Mouse (Mus musculus): Measurements from ENCODE around the gene Snw1.
"Not testable (repeated sequence)": the region's sequence is repeated elsewhere in the genome, so short reads cannot be mapped to it uniquely, and the experiment has no call there.

The Snw1 gene

GRCm38 (mm10) chr12:87471964-87472786 is at the start of gene Snw1:
TSS of gene Snw1 (minus strand) at chr12:87472274.
- in situ Hi-C loops (cut with MboI, MseI): no loop called here

- in situ Hi-C loops (cut with MboI, MseI): not testable (repeated sequence)
Observed at GRCm38 (mm10) chr12:87519616-87520015, 47.5 kb upstream of the Snw1 start.

DNA sequence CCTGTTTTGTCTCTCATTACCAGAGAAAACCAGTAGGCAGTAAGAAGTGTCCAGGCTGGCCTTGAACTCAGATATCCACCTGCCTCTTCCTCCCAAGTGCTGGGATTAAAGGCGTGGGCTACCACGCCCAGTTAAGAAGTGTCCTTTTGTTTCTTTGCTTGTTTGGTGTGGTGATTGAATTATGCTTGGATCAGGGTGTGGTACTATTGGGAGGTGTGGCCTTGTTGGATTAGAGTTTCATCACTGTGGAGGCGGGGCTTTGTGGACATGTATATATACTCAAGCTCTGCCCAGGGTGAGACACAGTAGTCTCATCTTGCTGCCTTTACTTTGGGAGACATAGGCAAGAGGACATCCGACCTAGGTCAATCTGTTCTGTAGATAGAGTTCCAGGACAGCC is 41.9 kb upstream of the Snw1 start, which contains the start of gene Gm8300:
Gm8300 (plus strand) TSS at position 301 of the 400 bp plus-strand sequence.
- in situ Hi-C loops (cut with MboI, MseI): not testable (repeated sequence)

DNA sequence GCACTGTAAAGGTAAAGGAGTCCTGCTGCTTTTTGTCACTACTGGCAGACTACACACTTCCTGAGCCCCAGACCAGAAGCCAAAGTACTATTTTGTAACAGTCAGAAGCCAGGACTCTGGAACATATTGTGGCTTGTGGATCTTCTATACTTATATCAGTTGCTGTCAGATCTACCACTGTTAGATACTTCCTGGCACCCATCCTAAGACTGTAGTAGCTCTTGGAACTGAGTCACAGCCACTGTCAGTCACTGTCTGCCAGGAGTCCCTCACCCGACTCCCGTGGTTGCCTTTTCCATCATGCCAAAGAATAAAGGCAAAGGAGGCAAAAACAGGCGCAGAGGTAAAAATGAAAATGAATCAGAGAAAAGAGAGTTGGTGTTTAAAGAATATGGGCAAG is 22.3 kb upstream of the Snw1 start, which contains the start of gene Gm5788:
Gm5788 (plus strand) TSS at position 301 of the 400 bp plus-strand sequence.
- in situ Hi-C loops (cut with MboI, MseI): loop anchor here (25.0 kb wide), 1 partner anchor 968 kb away; no protein-coding TSS in a partner anchor

DNA sequence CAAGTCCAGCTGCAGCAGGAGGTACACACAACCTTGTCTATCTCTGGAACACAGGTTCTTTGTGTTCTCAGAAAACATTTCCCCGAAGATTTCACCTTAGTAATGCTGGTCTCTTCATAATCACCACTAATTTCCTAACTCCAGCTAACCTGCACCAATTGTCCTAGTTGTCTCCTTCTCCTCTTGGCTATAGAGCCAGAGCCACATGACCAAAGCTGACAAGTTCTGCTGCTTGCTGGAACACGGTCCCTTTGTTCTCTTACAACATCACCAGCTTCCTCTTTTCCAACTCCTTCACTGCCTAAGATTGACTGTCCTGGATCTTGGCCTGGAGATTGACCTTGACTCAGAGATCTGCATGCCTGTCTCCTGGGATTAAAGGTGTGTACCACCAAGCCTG is 16.6 kb upstream of the Snw1 start:
- in situ Hi-C loops (cut with MboI, MseI): loop anchor here (25.0 kb wide), 1 partner anchor 974 kb away; no protein-coding TSS in a partner anchor

DNA sequence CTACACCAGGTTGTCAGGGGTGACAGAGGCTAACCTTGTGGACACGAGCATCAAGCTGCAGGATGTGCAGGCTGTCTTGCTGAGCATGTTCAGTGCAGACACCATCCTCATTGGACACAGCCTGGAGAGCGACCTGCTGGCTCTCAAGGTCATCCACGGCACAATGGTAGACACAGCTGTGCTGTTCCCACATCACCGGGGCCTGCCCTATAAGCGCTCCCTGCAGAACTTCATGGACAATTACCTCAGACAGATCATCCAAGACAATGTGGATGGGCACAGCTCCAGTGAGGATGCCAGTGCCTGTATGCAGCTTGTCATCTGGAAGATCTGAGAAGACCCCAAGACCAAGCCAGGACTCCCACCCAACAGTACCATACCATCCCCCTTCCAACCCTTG is 10.4 kb upstream of the Snw1 start:
- in situ Hi-C loops (cut with MboI, MseI): loop anchor here (25.0 kb wide), 1 partner anchor 980 kb away; no protein-coding TSS in a partner anchor

- in situ Hi-C loops (cut with MboI, MseI): loop anchor here (25.0 kb wide), 1 partner anchor 988 kb away; no protein-coding TSS in a partner anchor
Observed at GRCm38 (mm10) chr12:87474756-87475155, 2.7 kb upstream of the Snw1 start.

DNA sequence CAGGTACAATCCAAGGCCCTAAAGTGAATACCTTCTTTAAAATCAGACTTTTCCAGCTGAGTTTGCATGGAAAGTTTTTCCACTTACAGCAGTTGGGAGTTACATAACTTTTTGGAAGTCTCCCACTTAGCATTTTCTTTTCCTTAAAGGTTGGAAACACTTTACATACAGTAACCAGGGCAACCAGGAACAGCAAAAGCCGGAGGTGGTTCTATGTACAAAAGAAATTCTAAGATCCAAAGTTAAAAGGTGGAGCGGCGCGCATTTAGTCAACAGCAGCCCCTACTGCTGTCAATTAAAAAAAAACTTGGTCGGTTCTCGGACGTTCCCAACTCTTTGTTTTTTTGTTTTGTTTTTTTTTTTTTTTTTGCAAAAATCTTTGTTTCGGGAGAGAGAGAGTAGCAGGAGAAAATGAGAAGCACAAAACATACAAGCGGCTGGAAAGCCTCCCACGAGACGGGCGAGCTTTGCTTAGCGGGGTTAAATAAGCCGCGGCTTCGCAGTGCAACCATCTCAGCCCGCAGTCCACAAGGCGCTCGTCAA is 582 bp downstream of the Snw1 start:
- in situ Hi-C loops (cut with MboI, MseI): no loop called here

DNA sequence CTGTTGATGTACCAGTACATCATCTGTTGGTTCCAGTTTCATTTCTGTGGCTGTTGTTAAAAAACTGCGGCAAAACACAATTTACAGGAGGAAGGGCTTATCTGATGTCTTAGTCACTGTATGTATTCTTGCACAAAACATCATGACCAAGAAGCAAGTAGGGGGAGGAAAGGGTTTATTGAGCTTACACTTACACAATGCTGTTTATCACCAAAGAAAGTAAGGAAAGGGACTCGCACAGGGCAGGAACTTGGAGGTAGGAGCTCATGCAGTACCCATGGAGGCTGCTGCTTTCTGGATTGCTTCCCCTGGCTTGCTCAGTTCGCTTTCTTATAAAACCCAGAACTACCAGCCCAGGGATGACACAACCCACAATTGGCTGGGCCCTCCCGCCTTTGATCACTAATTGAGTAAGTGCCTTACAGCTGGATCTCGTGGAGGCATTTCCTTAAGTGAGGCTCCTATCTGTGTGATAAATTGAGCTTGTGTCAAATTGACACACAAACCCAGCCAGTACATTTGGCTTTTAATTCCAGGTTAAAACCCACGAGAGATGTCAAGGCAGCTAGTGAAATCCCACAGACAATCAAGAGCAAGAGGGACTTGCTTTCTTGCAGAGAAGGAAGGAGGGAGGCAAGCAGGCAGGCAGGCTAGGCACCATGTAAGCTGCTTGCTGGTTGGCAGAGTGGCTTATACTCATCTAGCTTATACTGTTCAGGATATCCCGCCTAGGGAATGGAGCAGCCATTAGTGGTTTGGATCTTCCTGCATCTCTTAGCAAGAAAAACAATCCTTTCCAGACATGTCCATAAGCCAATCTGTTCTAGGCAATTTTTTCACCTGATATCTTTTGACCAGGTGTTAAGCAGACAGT is 1.6 kb downstream of the Snw1 start:
- in situ Hi-C loops (cut with MboI, MseI): no loop called here

GRCm38 (mm10) chr12:87464678-87465297 is 7.3 kb downstream of the Snw1 start:
- in situ Hi-C loops (cut with MboI, MseI): no loop called here

DNA sequence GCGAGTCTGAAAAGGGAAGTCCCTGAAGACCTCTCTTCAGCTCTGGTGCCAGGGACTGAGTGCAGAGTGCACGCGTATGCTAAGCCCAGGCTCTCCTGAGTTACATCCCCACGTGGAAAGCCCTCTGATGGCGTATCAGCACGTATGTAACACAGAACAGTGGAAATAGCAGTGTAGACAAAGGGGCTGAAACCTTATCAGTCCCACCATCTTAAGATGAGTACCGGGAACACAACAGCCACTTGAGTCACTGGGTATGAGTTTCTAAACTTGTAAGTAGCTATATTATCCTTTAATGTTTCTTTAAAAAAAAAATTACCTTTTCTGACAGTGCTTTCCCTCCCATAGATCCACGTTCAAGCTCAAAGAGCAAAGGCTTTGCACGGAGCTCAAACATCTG is 22.6 kb downstream of the Snw1 start:
- in situ Hi-C loops (cut with MboI, MseI): no loop called here

- in situ Hi-C loops (cut with MboI, MseI): no loop called here
Observed at GRCm38 (mm10) chr12:87444211-87444610, 27.9 kb downstream of the Snw1 start.

DNA sequence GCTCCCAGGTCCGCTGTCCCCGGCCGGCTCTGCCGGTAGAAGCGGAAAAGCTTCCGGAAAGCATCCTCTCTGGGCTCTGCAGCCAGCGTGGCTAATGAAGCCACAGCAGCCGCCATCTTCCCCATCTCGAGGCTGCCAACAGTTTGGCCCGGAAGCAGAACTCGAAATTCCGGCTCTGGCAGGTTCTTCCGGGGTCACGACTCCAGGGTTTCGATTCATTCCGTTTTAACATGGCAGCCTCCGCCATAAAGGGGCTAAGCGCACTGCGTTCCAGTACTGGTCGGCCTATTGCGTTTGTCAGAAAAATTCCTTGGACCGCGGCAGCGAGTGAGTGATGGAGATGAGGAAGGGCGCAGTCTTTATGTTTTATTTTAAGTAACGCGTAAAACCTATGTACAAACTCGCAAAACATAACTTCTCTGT is 28.4 kb downstream of the Snw1 start, which contains the start of the genes Slirp and Alkbh1:
Slirp (plus strand) TSS at position 197 of the 423 bp plus-strand sequence.
Alkbh1 (minus strand) TSS at position 318 of the 423 bp plus-strand sequence.
- in situ Hi-C loops (cut with MboI, MseI): no loop called here

DNA sequence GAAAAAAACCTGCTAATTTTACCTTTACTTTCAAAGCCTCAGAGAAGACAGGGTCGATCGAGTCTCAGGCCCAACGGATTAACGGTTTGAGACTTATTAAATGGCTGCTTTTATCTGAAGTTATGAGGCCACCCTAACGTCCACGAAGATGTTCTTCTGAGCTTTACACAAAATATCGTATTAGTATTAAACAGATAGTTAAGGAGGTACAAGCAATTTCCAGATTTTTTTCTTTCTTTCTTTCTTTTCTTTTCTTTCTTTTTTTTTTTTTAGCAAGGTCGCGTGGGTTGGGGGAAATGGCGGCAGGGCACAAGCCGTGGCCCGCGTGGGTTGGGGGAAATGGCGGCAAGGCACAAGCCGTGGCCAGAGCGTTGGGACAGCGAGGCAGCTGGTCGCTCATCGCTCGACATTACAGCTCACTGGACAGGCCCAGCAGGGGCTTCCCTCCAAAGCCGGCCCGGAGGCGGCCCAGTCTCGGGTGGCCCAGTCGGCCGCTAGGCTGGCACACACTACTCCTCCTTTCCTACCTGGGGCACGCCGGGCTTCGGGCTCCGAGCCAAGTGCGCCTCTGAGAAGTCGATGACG is 28.9 kb downstream of the Snw1 start:
- in situ Hi-C loops (cut with MboI, MseI): no loop called here

- in situ Hi-C loops (cut with MboI, MseI): no loop called here
Observed at GRCm38 (mm10) chr12:87442177-87443114, 29.6 kb downstream of the Snw1 start.

GRCm38 (mm10) chr12:87428885-87429284 is 43.2 kb downstream of the Snw1 start:
- in situ Hi-C loops (cut with MboI, MseI): no loop called here

- in situ Hi-C loops (cut with MboI, MseI): no loop called here
Observed at GRCm38 (mm10) chr12:87428295-87428694, 43.8 kb downstream of the Snw1 start.

- in situ Hi-C loops (cut with MboI, MseI): no loop called here
Observed at GRCm38 (mm10) chr12:87426354-87427031, 45.6 kb downstream of the Snw1 start.

DNA sequence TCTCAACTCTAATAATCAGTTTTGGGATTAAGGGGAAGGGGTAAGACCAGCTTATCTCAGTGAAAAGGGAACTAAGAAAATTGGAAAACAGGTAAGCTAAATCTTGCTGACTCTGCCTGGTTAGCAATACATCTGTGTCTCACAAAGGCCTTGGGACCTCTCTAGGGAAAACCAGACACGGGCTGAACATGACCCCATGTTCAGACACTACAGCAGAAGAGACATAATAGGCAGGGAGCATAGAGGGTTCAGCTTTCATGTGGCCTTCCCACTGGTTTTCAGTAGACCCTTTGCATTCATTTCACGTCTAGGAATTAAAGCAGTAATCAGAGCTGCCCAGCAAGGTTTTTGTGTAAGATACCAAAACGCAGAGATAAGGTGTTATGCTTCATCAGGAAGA is 47.6 kb downstream of the Snw1 start:
- in situ Hi-C loops (cut with MboI, MseI): no loop called here

Data from T-helper 1 cell (primary cell).